Mouse (Mus musculus) megakaryocyte, embryonic 14.5 days (primary cell): Measurements from ENCODE around the gene Sufu.

Source experiments
- FLI1 ChIP-seq: IDR thresholded peaks from 2 replicates; pipeline ENCODE4 v1.6.1; 2012; ENCODE audit warnings: low read length, inconsistent platforms, mixed read lengths
- GATA1 ChIP-seq: IDR thresholded peaks from 3 replicates; pipeline ENCODE4 v1.6.1; 2012; ENCODE audit warnings: mixed read lengths, low read length, inconsistent platforms, borderline replicate concordance

GRCm38 (mm10) chr19:46501401-46502068 is 104.8 kb downstream of the Sufu start, which contains the start of gene Trim8:
- TF ChIP-seq FLI1 (no peak), GATA1 (no peak)
